8 mouse cellular contexts compared by ENCODE assay signal in the genomic region with DNA sequence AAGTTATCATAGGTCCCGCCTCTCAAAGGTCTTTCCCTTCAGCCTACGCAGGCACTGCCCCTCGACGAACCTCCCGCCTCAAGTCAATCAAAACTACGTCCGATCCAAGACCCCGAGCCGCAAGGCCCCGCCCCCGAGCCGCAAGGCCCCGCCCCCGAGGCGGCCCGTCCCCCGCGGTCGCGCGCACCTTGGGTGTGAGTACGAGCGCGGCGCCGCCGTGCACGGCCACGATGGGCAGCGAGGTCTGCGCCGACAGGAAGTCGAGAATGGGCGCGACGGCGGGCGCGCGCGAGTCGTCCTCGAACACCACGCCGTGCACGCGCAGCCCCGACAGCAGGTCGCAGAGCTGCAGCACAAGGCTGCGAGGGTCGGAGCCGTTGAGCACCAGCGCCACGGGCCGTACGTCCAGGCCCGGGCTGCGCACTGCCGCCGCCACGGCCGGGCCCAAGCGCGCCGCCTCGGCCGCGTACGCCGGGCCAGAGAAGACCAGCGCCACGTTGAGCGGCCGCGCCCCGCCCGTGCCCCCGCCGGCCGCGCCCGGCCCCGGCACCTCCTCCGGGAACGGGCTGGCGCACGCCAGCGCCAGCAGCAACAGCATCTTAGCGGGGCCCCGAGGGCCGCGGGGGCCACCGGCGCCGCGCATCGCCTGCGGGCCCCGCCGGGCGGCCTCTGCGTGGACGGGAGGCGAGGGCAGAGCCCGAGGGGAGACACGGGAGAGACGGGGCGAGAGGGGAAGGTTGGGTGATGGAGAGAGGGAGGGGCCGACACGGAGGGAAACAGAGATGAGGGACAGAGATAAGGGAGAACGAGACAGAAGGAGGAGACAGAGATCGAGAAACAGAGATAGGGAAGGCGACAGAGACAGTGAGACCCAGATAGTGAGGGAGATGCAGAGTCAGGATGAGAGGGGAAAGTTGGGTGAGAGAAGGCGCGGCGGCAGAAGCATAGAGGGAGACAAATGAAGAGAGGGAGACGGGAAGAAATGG. TPM values are rescaled to one million over a fixed set of nuclear protein-coding genes. Genes with fewer than 3 reads are reported as not detected.
DNase-seq lines count a peak whose midpoint lies in the region; ATAC-seq and TF ChIP-seq lines count a peak whose summit lies in the region.

No protein-coding gene starts in this region.

- TF ChIP-seq CTCF in cerebellum, adult 2 months (IDR thresholded peaks at IDR 0.05; ENCODE audit: borderline replicate concordance, insufficient read depth, low read depth, low read length), result no peak
- TF ChIP-seq CTCF in thymus, adult 2 months (IDR thresholded peaks at IDR 0.05; ENCODE audit: borderline replicate concordance, control insufficient read depth, extremely low read depth, insufficient read depth, low read length, poor library complexity), result 0 out of 2 replicates have a peak, but pooled peaks have one; percentile 25

- no peaks in the 10 kb centered on the region for H3K36me3 ChIP-seq in hindbrain, embryonic 11.5 days (ENCODE audit: control insufficient read depth, insufficient read depth, low read length)
- no peaks in the 10 kb centered on the region for H3K36me3 ChIP-seq in lung, embryonic 16.5 days (ENCODE audit: control insufficient read depth, insufficient read depth, low read length)
- H3K36me3 ChIP-seq in thymus, adult 2 months (ENCODE audit: control insufficient read depth, insufficient read depth, low read length), result no peaks in the 10 kb centered on the region

- 1% methylated on average over 117 of the region's 117 CpGs for WGBS in cerebellum, adult 2 months
- under 1% methylated on average over 110 of the region's 117 CpGs for WGBS in hindbrain, embryonic 11.5 days
- WGBS in lung, embryonic 16.5 days, result under 1% methylated on average over 72 of the region's 117 CpGs
- WGBS in thymus, adult 2 months, result 2% methylated on average over 117 of the region's 117 CpGs

- no peaks in the 10 kb centered on the region; the same call in 1 of the 2 replicates for H3K27me3 ChIP-seq in cerebellum, adult 2 months (ENCODE audit: control insufficient read depth, insufficient read depth, low read length)
- peaks cover 38% of the 10 kb centered on the region for H3K27me3 ChIP-seq in hindbrain, embryonic 11.5 days (ENCODE audit: control insufficient read depth, insufficient read depth, low read length)
- peaks cover 21% of the 10 kb centered on the region for H3K27me3 ChIP-seq in lung, embryonic 16.5 days (ENCODE audit: control insufficient read depth, insufficient read depth, low read depth, low read length)
- peaks cover 9% of the 10 kb centered on the region; the same call in 1 of the 2 replicates for H3K27me3 ChIP-seq in thymus, adult 2 months (ENCODE audit: control insufficient read depth, insufficient read depth, low read length)

- ATAC-seq in hindbrain, embryonic 11.5 days (ENCODE audit: low FRiP score), result peak; percentile 63
- peak; percentile 82 for ATAC-seq in lung, embryonic 16.5 days (ENCODE audit: low read depth)

- 0 out of 2 replicates have a peak, but pooled peaks have one; percentile 18 for TF ChIP-seq POLR2A in cerebellum, adult 2 months (IDR thresholded peaks at IDR 0.05; ENCODE audit: borderline replicate concordance, insufficient read depth, low read length)
- 0 out of 2 replicates have a peak, but pooled peaks have one; percentile 20 for TF ChIP-seq POLR2A in thymus, adult 2 months (IDR thresholded peaks at IDR 0.05; ENCODE audit: control insufficient read depth, extremely low read depth, insufficient read depth, low read length, poor library complexity)

- H3K4me1 ChIP-seq in cerebellum, adult 2 months (ENCODE audit: control insufficient read depth, insufficient read depth, low read length), result peaks cover 5% of the 10 kb centered on the region; the same call in 1 of the 2 replicates
- H3K4me1 ChIP-seq in hindbrain, embryonic 11.5 days (replicated peaks; ENCODE audit: control insufficient read depth, insufficient read depth, low read length), result peaks cover 15% of the 10 kb centered on the region
- H3K4me1 ChIP-seq in lung, embryonic 16.5 days (replicated peaks; ENCODE audit: control insufficient read depth, insufficient read depth, low read length), result peaks cover 21% of the 10 kb centered on the region; the same call in 1 of the 2 replicates
- H3K4me1 ChIP-seq in thymus, adult 2 months (replicated peaks; ENCODE audit: control insufficient read depth, insufficient read depth, low read length), result peaks cover 12% of the 10 kb centered on the region

- no peaks in the 10 kb centered on the region for H3K9me3 ChIP-seq in hindbrain, embryonic 11.5 days (ENCODE audit: control insufficient read depth, low read length)
- H3K9me3 ChIP-seq in lung, embryonic 16.5 days (ENCODE audit: control insufficient read depth, low read length), result no peaks in the 10 kb centered on the region

- no peak overlapping the region for H3K27ac ChIP-seq in cerebellum, adult 2 months (ENCODE audit: insufficient read depth, low read length)
- H3K27ac ChIP-seq in hindbrain, embryonic 11.5 days (ENCODE audit: low read depth, low read length), result peak overlapping the region; percentile 8; the same call in 1 of the 2 replicates
- H3K27ac ChIP-seq in lung, embryonic 16.5 days (ENCODE audit: low read length), result peak overlapping the region; percentile 68
- H3K27ac ChIP-seq in thymus, adult 2 months (ENCODE audit: control insufficient read depth, insufficient read depth, low read length), result no peak overlapping the region

- peak overlapping the region; percentile 72 for H3K9ac ChIP-seq in hindbrain, embryonic 11.5 days (ENCODE audit: low read depth, low read length)
- H3K9ac ChIP-seq in lung, embryonic 16.5 days (ENCODE audit: low read length), result peak overlapping the region; percentile 87

- peak; percentile 72 for DNase-seq in MEL-GATA-1-ER (ENCODE audit: extremely low read depth, low read depth)
- DNase-seq in cerebellum, adult 2 months, result peak; percentile 70 to 78
- DNase-seq in frontal cortex, adult 2 months (ENCODE audit: extremely low spot score in 1 of 2, low spot score in 1 of 2), result peak; percentile 49 to 77
- DNase-seq in hindbrain, embryonic 11.5 days (ENCODE audit: low spot score), result peak; percentile 95
- DNase-seq in layer of hippocampus, adult 9-11 months, result peak; percentile 89
- peak; percentile 85 for DNase-seq in ovary, adult 18-20 months (ENCODE audit: low spot score)
- peak; percentile 88 for DNase-seq in thymus, adult 2 months

- peak overlapping the region; percentile 66 for H3K4me3 ChIP-seq in cerebellum, adult 2 months (replicated peaks; ENCODE audit: insufficient read depth, low read depth, low read length)
- H3K4me3 ChIP-seq in hindbrain, embryonic 11.5 days (ENCODE audit: low read depth, low read length), result peak overlapping the region; percentile 46
- peak overlapping the region; percentile 76 for H3K4me3 ChIP-seq in lung, embryonic 16.5 days (ENCODE audit: low read length)
- H3K4me3 ChIP-seq in thymus, adult 2 months (ENCODE audit: control insufficient read depth, insufficient read depth, low read length), result peak overlapping the region; percentile 47

- H3K4me2 ChIP-seq in hindbrain, embryonic 11.5 days (replicated peaks; ENCODE audit: low read depth, low read length), result peak overlapping the region; percentile 69
- H3K4me2 ChIP-seq in lung, embryonic 16.5 days (ENCODE audit: low read depth, low read length), result peak overlapping the region; percentile 96

RNA-seq across cellular contexts. Expression of a gene that starts 6.4 kb away (rescaled TPM):
- polyA plus RNA-seq in cerebellum, adult 2 months (2012; rRNA removed), result 99.9 and 106 TPM in 2 replicates
- 95.1 and 121 TPM in 2 replicates for polyA plus RNA-seq in frontal cortex, adult 2 months (2012; rRNA removed)
- polyA plus RNA-seq in hindbrain, embryonic 11.5 days (2014; fragmentation: Nextera tagmentation; extraction: Ambion mirVana), result 75.9 and 99.4 TPM in 2 replicates
- polyA plus RNA-seq in lung, embryonic 16.5 days (2015; fragmentation: Nextera tagmentation; extraction: Ambion mirVana), result 76.6 and 76.7 TPM in 2 replicates
- 199 and 226 TPM in 2 replicates for polyA plus RNA-seq in thymus, adult 2 months (2012; rRNA removed)

RNA-seq across cellular contexts. Expression of a gene that starts 12.0 kb away (rescaled TPM):
- polyA plus RNA-seq in cerebellum, adult 2 months (2012; rRNA removed), result 14.9 and 16.4 TPM in 2 replicates
- 15.5 and 17.7 TPM in 2 replicates for polyA plus RNA-seq in frontal cortex, adult 2 months (2012; rRNA removed)
- polyA plus RNA-seq in hindbrain, embryonic 11.5 days (2014; fragmentation: Nextera tagmentation; extraction: Ambion mirVana), result 0.39 and 0.42 TPM in 2 replicates
- 0.34 and 0.40 TPM in 2 replicates for polyA plus RNA-seq in lung, embryonic 16.5 days (2015; fragmentation: Nextera tagmentation; extraction: Ambion mirVana)
- polyA plus RNA-seq in thymus, adult 2 months (2012; rRNA removed), result 1.1 and 1.4 TPM in 2 replicates

RNA-seq across cellular contexts. Expression of a gene that starts 30.3 kb away (rescaled TPM):
- not detected in 2 replicates for polyA plus RNA-seq in cerebellum, adult 2 months (2012; rRNA removed)
- 0.15 TPM in 1 of 2 replicates, not detected in the other for polyA plus RNA-seq in frontal cortex, adult 2 months (2012; rRNA removed)
- 0.63 and 0.99 TPM in 2 replicates for polyA plus RNA-seq in hindbrain, embryonic 11.5 days (2014; fragmentation: Nextera tagmentation; extraction: Ambion mirVana)
- 0.26 and 1.9 TPM in 2 replicates for polyA plus RNA-seq in lung, embryonic 16.5 days (2015; fragmentation: Nextera tagmentation; extraction: Ambion mirVana)
- 2.7 and 2.9 TPM in 2 replicates for polyA plus RNA-seq in thymus, adult 2 months (2012; rRNA removed)

RNA-seq across cellular contexts. Expression of a gene that starts 30.5 kb away (rescaled TPM):
- 42.0 and 46.5 TPM in 2 replicates for polyA plus RNA-seq in cerebellum, adult 2 months (2012; rRNA removed)
- 32.5 and 33.6 TPM in 2 replicates for polyA plus RNA-seq in frontal cortex, adult 2 months (2012; rRNA removed)
- 3.1 and 4.6 TPM in 2 replicates for polyA plus RNA-seq in hindbrain, embryonic 11.5 days (2014; fragmentation: Nextera tagmentation; extraction: Ambion mirVana)
- polyA plus RNA-seq in lung, embryonic 16.5 days (2015; fragmentation: Nextera tagmentation; extraction: Ambion mirVana), result 4.6 and 5.6 TPM in 2 replicates
- 50.6 and 52.5 TPM in 2 replicates for polyA plus RNA-seq in thymus, adult 2 months (2012; rRNA removed)

RNA-seq across cellular contexts. Expression of a gene that starts 35.5 kb away (rescaled TPM):
- 14.9 and 15.5 TPM in 2 replicates for polyA plus RNA-seq in cerebellum, adult 2 months (2012; rRNA removed)
- 17.9 TPM in 2 replicates for polyA plus RNA-seq in frontal cortex, adult 2 months (2012; rRNA removed)
- polyA plus RNA-seq in hindbrain, embryonic 11.5 days (2014; fragmentation: Nextera tagmentation; extraction: Ambion mirVana), result 56.7 and 66.0 TPM in 2 replicates
- polyA plus RNA-seq in lung, embryonic 16.5 days (2015; fragmentation: Nextera tagmentation; extraction: Ambion mirVana), result 50.0 and 51.4 TPM in 2 replicates
- 22.4 and 27.7 TPM in 2 replicates for polyA plus RNA-seq in thymus, adult 2 months (2012; rRNA removed)

Comparison
In these comparisons a context has a peak if more than half of its experiments do, and no peak if none do; other contexts are left out.
1. H3K27ac ChIP-seq: peak in hindbrain, embryonic 11.5 days (single experiment) and lung, embryonic 16.5 days (single experiment); none in cerebellum, adult 2 months (single experiment) and thymus, adult 2 months (single experiment).
2. Peak in every context shown above with its lines, with median percentiles within 50 percentile points of each other: DNase-seq and H3K4me3 ChIP-seq.